ENCODE assay signal across 9 mouse cellular contexts in genomic region chr10:8884565-8884964, GRCm38 (mm10). TPM values are rescaled to one million over a fixed set of nuclear protein-coding genes. Genes with fewer than 3 reads are reported as not detected.
DNase-seq lines count a peak whose midpoint lies in the region; ATAC-seq and TF ChIP-seq lines count a peak whose summit lies in the region.
"Had no signal": no experiment of that assay in that cellular context is flagged by ENCODE, and none has a peak within 500 bp of the region (broad histone marks: within the 10 kb centered on the region; RNA-seq: fewer than 3 reads in every experiment).

No protein-coding gene starts in this region.

- H3K4me2 ChIP-seq in lung, embryonic 14.5 days, result peak overlapping the region; percentile 73
- H3K4me2 ChIP-seq in forebrain, embryonic 14.5 days (ENCODE audit: low read length), result peak overlapping the region; percentile 92; the same call in 1 of the 2 replicates
- peak overlapping the region; percentile 77 for H3K4me2 ChIP-seq in limb, embryonic 13.5 days (replicated peaks)
- H3K4me2 ChIP-seq in neural tube, embryonic 15.5 days, result peak overlapping the region; percentile 96

- H3K9me3 ChIP-seq in lung, embryonic 14.5 days (ENCODE audit: low read depth, low read length), result no peaks in the 10 kb centered on the region
- no peaks in the 10 kb centered on the region for H3K9me3 ChIP-seq in forebrain, embryonic 14.5 days (replicated peaks; ENCODE audit: control insufficient read depth, low read length)
- H3K9me3 ChIP-seq in limb, embryonic 13.5 days, result no peaks in the 10 kb centered on the region
- H3K9me3 ChIP-seq in neural tube, embryonic 15.5 days (replicated peaks), result no peaks in the 10 kb centered on the region

- ATAC-seq in lung, embryonic 14.5 days (ENCODE audit: insufficient read depth), result no peak
- no peak for ATAC-seq in forebrain, embryonic 14.5 days
- no peak for ATAC-seq in limb, embryonic 13.5 days (ENCODE audit: low FRiP score, low read depth)
- no peak for ATAC-seq in neural tube, embryonic 15.5 days (ENCODE audit: low FRiP score)

- no peak overlapping the region for H3K9ac ChIP-seq in lung, embryonic 14.5 days
- no peak overlapping the region for H3K9ac ChIP-seq in forebrain, embryonic 14.5 days (ENCODE audit: low read length)
- H3K9ac ChIP-seq in limb, embryonic 13.5 days, result no peak overlapping the region
- H3K9ac ChIP-seq in neural tube, embryonic 15.5 days (replicated peaks), result no peak overlapping the region

- H3K4me1 ChIP-seq in lung, embryonic 14.5 days (ENCODE audit: insufficient read depth), result peaks cover 11% of the 10 kb centered on the region
- H3K4me1 ChIP-seq in forebrain, embryonic 14.5 days (ENCODE audit: control insufficient read depth, insufficient read depth, low read length), result no peaks in the 10 kb centered on the region; the same call in 1 of the 2 replicates
- peaks cover 42% of the 10 kb centered on the region for H3K4me1 ChIP-seq in limb, embryonic 13.5 days
- H3K4me1 ChIP-seq in neural tube, embryonic 15.5 days, result peaks cover 19% of the 10 kb centered on the region

- H3K27me3 ChIP-seq in lung, embryonic 14.5 days (ENCODE audit: insufficient read depth, low read length), result no peaks in the 10 kb centered on the region
- 0 out of 2 replicates have a peak, but pooled peaks cover 4% of the 10 kb centered on the region for H3K27me3 ChIP-seq in forebrain, embryonic 14.5 days (replicated peaks; ENCODE audit: control insufficient read depth, insufficient read depth, low read length)
- H3K27me3 ChIP-seq in limb, embryonic 13.5 days, result no peaks in the 10 kb centered on the region
- H3K27me3 ChIP-seq in neural tube, embryonic 15.5 days (replicated peaks), result peaks cover 5% of the 10 kb centered on the region

- TF ChIP-seq CTCF in lung, embryonic 14.5 days (IDR thresholded peaks at IDR 0.05; ENCODE audit: low read depth), result no peak

- H3K36me3 ChIP-seq in lung, embryonic 14.5 days (ENCODE audit: insufficient read depth), result no peaks in the 10 kb centered on the region
- no peaks in the 10 kb centered on the region for H3K36me3 ChIP-seq in forebrain, embryonic 14.5 days (ENCODE audit: control insufficient read depth, insufficient read depth, low read length)
- no peaks in the 10 kb centered on the region for H3K36me3 ChIP-seq in limb, embryonic 13.5 days
- no peaks in the 10 kb centered on the region for H3K36me3 ChIP-seq in neural tube, embryonic 15.5 days

- 44% methylated on average over 5 of the region's 5 CpGs for WGBS in lung, embryonic 14.5 days
- WGBS in forebrain, embryonic 14.5 days, result 64% methylated on average over 5 of the region's 5 CpGs
- 28% methylated on average over 5 of the region's 5 CpGs for WGBS in limb, embryonic 13.5 days
- 68% methylated on average over 5 of the region's 5 CpGs for WGBS in neural tube, embryonic 15.5 days

- H3K4me3 ChIP-seq in lung, embryonic 14.5 days (ENCODE audit: low read depth, low read length), result peak overlapping the region; percentile 76
- H3K4me3 ChIP-seq in forebrain, embryonic 14.5 days (ENCODE audit: low read depth, low read length), result no peak overlapping the region
- H3K4me3 ChIP-seq in limb, embryonic 13.5 days, result peak overlapping the region; percentile 81
- H3K4me3 ChIP-seq in neural tube, embryonic 15.5 days (replicated peaks), result peak overlapping the region; percentile 66

- H3K27ac ChIP-seq in lung, embryonic 14.5 days (ENCODE audit: low read depth), result no peak overlapping the region
- no peak overlapping the region for H3K27ac ChIP-seq in forebrain, embryonic 14.5 days (ENCODE audit: low read depth, low read length)
- no peak overlapping the region for H3K27ac ChIP-seq in limb, embryonic 13.5 days
- H3K27ac ChIP-seq in neural tube, embryonic 15.5 days (replicated peaks), result no peak overlapping the region

- DNase-seq in lung, embryonic 14.5 days, result no peak
- no peak for DNase-seq in lung, adult 18-20 months
- no peak for DNase-seq in forebrain, embryonic 14.5 days (ENCODE audit: low spot score)
- no peak for DNase-seq in spleen, adult 12 weeks (ENCODE audit: low spot score)
- DNase-seq in adrenal gland, adult 8-10 months, result no peak
- DNase-seq in cerebellum, adult 9-11 months, result no peak
- DNase-seq: right cerebral cortex, postnatal 25 days had no signal

RNA-seq across cellular contexts. Expression of gene Sash1, which starts 1.3 kb away (rescaled TPM):
- 4.2 and 6.4 TPM in 2 replicates for polyA plus RNA-seq in lung, embryonic 14.5 days (2014; fragmentation: Nextera tagmentation; extraction: Ambion mirVana)
- polyA plus RNA-seq in forebrain, embryonic 14.5 days (2014; fragmentation: Nextera tagmentation; extraction: Ambion mirVana), result 1.9 and 2.2 TPM in 2 replicates
- 6.5 TPM in 2 replicates for polyA plus RNA-seq in limb, embryonic 13.5 days (2015; fragmentation: Nextera tagmentation; extraction: Ambion mirVana)
- polyA plus RNA-seq in neural tube, embryonic 15.5 days (2015; fragmentation: Nextera tagmentation; extraction: Ambion mirVana), result 2.5 and 3.7 TPM in 2 replicates
- 10 to 100 TPM; 24.4 to 37.2 (median 27.9) TPM for total RNA-seq in adrenal gland, adult 8-10 months (2022)
